Mouse (Mus musculus): ENCODE results near the gene Atp8a2. TPM values are rescaled to one million over a fixed set of nuclear protein-coding genes. Genes with fewer than 3 reads are reported as not detected.
"Not testable (repeated sequence)": the region's sequence is repeated elsewhere in the genome, so short reads cannot be mapped to it uniquely, and the experiment has no call there.

Atp8a2 gene
- polyA plus RNA-seq, 1 experiment from 2014 or later = 1.2 TPM

- ATAC-seq (replicated peaks; ENCODE audit: low FRiP score) = no peak
- no peaks in the 10 kb centered on the region for H3K27me3 ChIP-seq
- 53% methylated on average over 5 of the region's 5 CpGs for WGBS
- H3K27ac ChIP-seq = no peak overlapping the region
- no peak overlapping the region for H3K4me3 ChIP-seq (replicated peaks)
- no peaks in the 10 kb centered on the region for H3K4me1 ChIP-seq
- H3K9me3 ChIP-seq (replicated peaks) = no peaks in the 10 kb centered on the region
- no peaks in the 10 kb centered on the region for H3K36me3 ChIP-seq
- H3K4me2 ChIP-seq = no peak overlapping the region
- H3K9ac ChIP-seq = no peak overlapping the region
Measured at GRCm38 (mm10) chr14:59827409-59827808, 369.6 kb downstream of the Atp8a2 start.

- ATAC-seq (replicated peaks; ENCODE audit: low FRiP score) = no peak
- Histone ChIP-seq H3K9ac (no peak overlapping the region), H3K4me1 (no peaks in the 10 kb centered on the region), H3K4me2 (no peak overlapping the region), H3K36me3 (no peaks in the 10 kb centered on the region), H3K27me3 (no peaks in the 10 kb centered on the region), H3K9me3 (replicated peaks) (0 out of 2 replicates have a peak, but pooled peaks cover 5% of the 10 kb centered on the region), H3K27ac (no peak overlapping the region), H3K4me3 (replicated peaks) (no peak overlapping the region)
- 72% methylated on average over 3 of the region's 3 CpGs for WGBS
Measured at GRCm38 (mm10) chr14:59820115-59820419, 376.9 kb downstream of the Atp8a2 start.

- Histone ChIP-seq H3K9ac (no peak overlapping the region), H3K4me1 (no peaks in the 10 kb centered on the region), H3K36me3 (no peaks in the 10 kb centered on the region), H3K4me2 (no peak overlapping the region), H3K4me3 (replicated peaks) (no peak overlapping the region), H3K9me3 (replicated peaks) (0 out of 2 replicates have a peak, but pooled peaks cover 5% of the 10 kb centered on the region), H3K27me3 (no peaks in the 10 kb centered on the region), H3K27ac (no peak overlapping the region)
- WGBS = 73% methylated on average over 5 of the region's 5 CpGs
- ATAC-seq (replicated peaks; ENCODE audit: low FRiP score) = no peak
Measured at GRCm38 (mm10) chr14:59819215-59820114, 377.5 kb downstream of the Atp8a2 start.

GRCm38 (mm10) chr14:59810316-59810715 is 386.7 kb downstream of the Atp8a2 start:
- H3K27me3 ChIP-seq; H3K27ac ChIP-seq; H3K9me3 ChIP-seq (replicated peaks); ATAC-seq (replicated peaks; ENCODE audit: low FRiP score); H3K9ac ChIP-seq; H3K36me3 ChIP-seq; H3K4me3 ChIP-seq (replicated peaks); H3K4me2 ChIP-seq: not testable (repeated sequence)
- WGBS = 87% methylated on average over 2 of the region's 2 CpGs
- H3K4me1 ChIP-seq = peaks cover 21% of the 10 kb centered on the region; the same call in 1 of the 2 replicates

GRCm38 (mm10) chr14:59809790-59810189 is 387.2 kb downstream of the Atp8a2 start:
- Histone ChIP-seq H3K27me3 (no peaks in the 10 kb centered on the region), H3K9ac (no peak overlapping the region), H3K4me3 (replicated peaks) (no peak overlapping the region), H3K4me2 (no peak overlapping the region), H3K9me3 (replicated peaks) (no peaks in the 10 kb centered on the region), H3K27ac (no peak overlapping the region), H3K4me1 (peaks cover 21% of the 10 kb centered on the region; the same call in 1 of the 2 replicates), H3K36me3 (no peaks in the 10 kb centered on the region)
- ATAC-seq (replicated peaks; ENCODE audit: low FRiP score) = no peak
- 72% methylated on average over 4 of the region's 4 CpGs for WGBS

GRCm38 (mm10) chr14:59807528-59808300 is 389.3 kb downstream of the Atp8a2 start:
- WGBS = 65% methylated on average over 7 of the region's 7 CpGs
- no peak for ATAC-seq (replicated peaks; ENCODE audit: low FRiP score)
- H3K9me3 ChIP-seq (replicated peaks) = no peaks in the 10 kb centered on the region
- no peaks in the 10 kb centered on the region for H3K27me3 ChIP-seq
- peaks cover 21% of the 10 kb centered on the region; the same call in 1 of the 2 replicates for H3K4me1 ChIP-seq
- no peak overlapping the region for H3K9ac ChIP-seq
- no peak overlapping the region for H3K4me2 ChIP-seq
- no peaks in the 10 kb centered on the region for H3K36me3 ChIP-seq
- no peak overlapping the region for H3K27ac ChIP-seq
- H3K4me3 ChIP-seq (replicated peaks) = no peak overlapping the region

- H3K9me3 ChIP-seq (replicated peaks) = no peaks in the 10 kb centered on the region
- no peak for ATAC-seq (replicated peaks; ENCODE audit: low FRiP score)
- no peaks in the 10 kb centered on the region for H3K36me3 ChIP-seq
- H3K4me2 ChIP-seq = no peak overlapping the region
- no peak overlapping the region for H3K27ac ChIP-seq
- 32% methylated on average over 4 of the region's 4 CpGs for WGBS
- H3K4me3 ChIP-seq (replicated peaks) = no peak overlapping the region
- H3K9ac ChIP-seq = no peak overlapping the region
- no peaks in the 10 kb centered on the region for H3K27me3 ChIP-seq
- H3K4me1 ChIP-seq = peaks cover 21% of the 10 kb centered on the region; the same call in 1 of the 2 replicates
Measured at GRCm38 (mm10) chr14:59806910-59807309, 390.1 kb downstream of the Atp8a2 start.

GRCm38 (mm10) chr14:59806159-59806558 is 390.8 kb downstream of the Atp8a2 start:
- Histone ChIP-seq H3K36me3 (no peaks in the 10 kb centered on the region), H3K9me3 (replicated peaks) (no peaks in the 10 kb centered on the region), H3K4me2 (no peak overlapping the region), H3K4me3 (replicated peaks) (no peak overlapping the region), H3K9ac (no peak overlapping the region), H3K27me3 (no peaks in the 10 kb centered on the region), H3K27ac (no peak overlapping the region), H3K4me1 (peaks cover 21% of the 10 kb centered on the region; the same call in 1 of the 2 replicates)
- ATAC-seq (replicated peaks; ENCODE audit: low FRiP score) = no peak
- WGBS = 43% methylated on average over 4 of the region's 4 CpGs

GRCm38 (mm10) chr14:59805683-59806082 is 391.3 kb downstream of the Atp8a2 start:
- H3K36me3 ChIP-seq = no peaks in the 10 kb centered on the region
- 42% methylated on average over 7 of the region's 7 CpGs for WGBS
- H3K4me2 ChIP-seq = no peak overlapping the region
- H3K27ac ChIP-seq = no peak overlapping the region
- peaks cover 21% of the 10 kb centered on the region; the same call in 1 of the 2 replicates for H3K4me1 ChIP-seq
- no peak for ATAC-seq (replicated peaks; ENCODE audit: low FRiP score)
- H3K9me3 ChIP-seq (replicated peaks) = no peaks in the 10 kb centered on the region
- no peak overlapping the region for H3K9ac ChIP-seq
- H3K4me3 ChIP-seq (replicated peaks) = no peak overlapping the region
- no peaks in the 10 kb centered on the region for H3K27me3 ChIP-seq

GRCm38 (mm10) chr14:59801961-59802599 is 394.9 kb downstream of the Atp8a2 start:
- Histone ChIP-seq H3K4me3 (replicated peaks) (no peak overlapping the region), H3K27ac (peak overlapping the region; percentile 74), H3K36me3 (no peaks in the 10 kb centered on the region), H3K9ac (no peak overlapping the region), H3K4me1 (peaks cover 16% of the 10 kb centered on the region; the same call in 1 of the 2 replicates), H3K4me2 (no peak overlapping the region), H3K9me3 (replicated peaks) (no peaks in the 10 kb centered on the region), H3K27me3 (no peaks in the 10 kb centered on the region)
- peak; percentile 63; the same call in 1 of the 2 replicates for ATAC-seq (replicated peaks; ENCODE audit: low FRiP score)
- 47% methylated on average over 8 of the region's 8 CpGs for WGBS

GRCm38 (mm10) chr14:59799511-59799910 is 397.5 kb downstream of the Atp8a2 start:
- Histone ChIP-seq H3K4me2 (no peak overlapping the region), H3K4me3 (replicated peaks) (no peak overlapping the region), H3K9me3 (replicated peaks) (no peaks in the 10 kb centered on the region), H3K27me3 (no peaks in the 10 kb centered on the region), H3K36me3 (no peaks in the 10 kb centered on the region), H3K9ac (no peak overlapping the region), H3K4me1 (no peaks in the 10 kb centered on the region), H3K27ac (no peak overlapping the region)
- 67% methylated on average over 3 of the region's 3 CpGs for WGBS
- ATAC-seq (replicated peaks; ENCODE audit: low FRiP score) = no peak

GRCm38 (mm10) chr14:59793841-59794240 is 403.1 kb downstream of the Atp8a2 start:
- no peak for ATAC-seq (replicated peaks; ENCODE audit: low FRiP score)
- Histone ChIP-seq H3K4me1 (0 out of 2 replicates have a peak, but pooled peaks cover 2% of the 10 kb centered on the region), H3K36me3 (no peaks in the 10 kb centered on the region), H3K4me2 (no peak overlapping the region), H3K27me3 (no peaks in the 10 kb centered on the region), H3K27ac (no peak overlapping the region), H3K9me3 (replicated peaks) (no peaks in the 10 kb centered on the region), H3K4me3 (replicated peaks) (no peak overlapping the region), H3K9ac (no peak overlapping the region)
- WGBS = 68% methylated on average over 10 of the region's 10 CpGs

Measured in kidney, embryonic 15.5 days (tissue).